Mouse (Mus musculus): ENCODE measurements around the gene Tro. TPM values are rescaled to one million over a fixed set of nuclear protein-coding genes. Genes with fewer than 3 reads are reported as not detected.

Tro gene
- 0.94 TPM for polyA plus RNA-seq (2014; fragmentation: Illumina TruSeq; extraction: RNeasy Lipid Tissue Mini Kit (QIAGEN cat#74804); ENCODE audit: low read depth, low replicate concordance)

GRCm38 (mm10) chrX:150656908-150657796 lies at the start of gene Tro:
TSS of gene Tro (minus strand) at chrX:150657583.

Other genes starting within 250 kb of the Tro start
- gene Tmem29, start 198.4 kb downstream of the Tro start, polyA plus RNA-seq (2014; fragmentation: Illumina TruSeq; extraction: RNeasy Lipid Tissue Mini Kit (QIAGEN cat#74804); ENCODE audit: low read depth, low replicate concordance) = 5.4 TPM
- gene Alas2, start 110.2 kb downstream of the Tro start, polyA plus RNA-seq (2014; fragmentation: Illumina TruSeq; extraction: RNeasy Lipid Tissue Mini Kit (QIAGEN cat#74804); ENCODE audit: low read depth, low replicate concordance) = 33.2 TPM
- 20.6 TPM for gene Pfkfb1, start 69.4 kb downstream of the Tro start, polyA plus RNA-seq (2014; fragmentation: Illumina TruSeq; extraction: RNeasy Lipid Tissue Mini Kit (QIAGEN cat#74804); ENCODE audit: low read depth, low replicate concordance)
- gene Apex2, start 67.7 kb downstream of the Tro start, polyA plus RNA-seq (2014; fragmentation: Illumina TruSeq; extraction: RNeasy Lipid Tissue Mini Kit (QIAGEN cat#74804); ENCODE audit: low read depth, low replicate concordance) = 7.5 TPM
- 29.5 TPM for gene Maged2, start 156.8 kb upstream of the Tro start, polyA plus RNA-seq (2014; fragmentation: Illumina TruSeq; extraction: RNeasy Lipid Tissue Mini Kit (QIAGEN cat#74804); ENCODE audit: low read depth, low replicate concordance)